Mouse (Mus musculus) CH12.LX (cell line): ENCODE measurements around the gene Dctn3.
A peak's percentile ranks its signal among the peaks of the same experiment; 100 is the strongest.

Experiments
- CTCF ChIP-seq, 2 experiments: IDR thresholded peaks in 1 of 2; conservative IDR thresholded peaks in 1 of 2; 2 replicates each; pipeline ENCODE4 v1.5.1; 2011 to 2012; ENCODE audit warnings: low read depth in 2 of 2, low read length in 2 of 2, improper control_type of control experiment in 1 of 2, inconsistent platforms in 1 of 2, mild to moderate bottlenecking in 1 of 2, moderate library complexity in 1 of 2
- POLR2A ChIP-seq: IDR thresholded peaks from 2 replicates; pipeline ENCODE4 v1.6.1; 2011; ENCODE audit warnings: low read depth, mild to moderate bottlenecking, improper control_type of control experiment, low read length
- UBTF ChIP-seq: IDR thresholded peaks from 2 replicates; pipeline ENCODE4 v1.6.1; 2012; ENCODE audit warnings: low read depth, mild to moderate bottlenecking, inconsistent platforms, low read length, improper control_type of control experiment, moderate library complexity

DNA sequence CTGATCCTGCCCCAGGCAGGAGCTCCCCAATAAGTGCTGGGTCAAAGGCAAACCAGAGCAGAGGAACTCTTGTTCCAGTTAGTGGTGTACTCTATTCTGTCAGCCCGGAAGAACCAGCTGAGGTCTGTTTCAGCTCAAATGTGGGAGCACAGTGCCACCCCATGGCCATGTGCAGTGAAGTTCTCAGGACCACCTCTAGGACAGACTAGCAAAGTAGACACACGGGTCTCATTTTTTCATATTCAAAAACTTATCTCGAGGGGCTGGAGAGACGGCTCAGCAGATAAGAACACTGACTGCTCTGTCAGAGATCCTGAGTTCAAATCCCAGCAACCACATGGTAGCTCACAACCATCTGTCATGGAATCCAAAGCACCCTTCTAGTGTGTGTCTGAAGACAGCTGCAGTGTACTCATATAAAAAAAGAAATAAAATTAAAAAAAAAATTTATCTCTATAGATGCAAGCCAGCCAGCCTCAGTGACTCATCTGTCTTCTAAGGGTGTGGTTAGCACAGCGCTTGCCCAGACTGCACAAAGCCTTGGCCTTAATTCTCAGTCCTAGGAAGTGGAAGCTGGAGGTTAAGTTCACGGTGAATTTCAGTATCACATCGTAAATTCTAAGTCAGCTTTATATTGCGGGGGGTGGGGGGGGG is 14.8 kb upstream of the Dctn3 start:
- TF ChIP-seq CTCF (conservative IDR thresholded peaks at IDR 0.05 in 1 of 2, IDR thresholded peaks at IDR 0.05 in 1 of 2; ENCODE audit: low read depth in 2 of 2, low read length in 2 of 2) (peak; percentile 50 to 89; a peak in 3 of 4 replicates), UBTF (no peak), POLR2A (no peak)
